Mouse (Mus musculus) layer of hippocampus, postnatal 10 days (tissue): Measurements from ENCODE around the gene Olfr582. TPM values are rescaled to one million over a fixed set of nuclear protein-coding genes. Genes with fewer than 3 reads are reported as not detected.

ENCODE experiments used
- DNase-seq, 2 experiments: peaks; one replicate each; pipeline ENCODE4 v3.0.0; 2021; ENCODE audit warnings: low spot score in 2 of 2
- long read RNA-seq: library from polyadenylated mRNA; stranded (forward); transcript quantifications from one replicate; pipeline ENCODE4 v2.0.0, GENCODE M21; 2023
- total RNA-seq, 2 experiments: library from RNA; stranded (reverse); gene quantifications; 2 replicates each; pipeline ENCODE4 v1.2.3; 2021

Olfr582 gene
- not detected for total RNA-seq
- long read RNA-seq, result 0 reads

- DNase-seq, result no peak
Measured at GRCm38 (mm10) chr7:103037724-103038123, at the start of gene Olfr582. TSS of gene Olfr582 (plus strand) at chr7:103038024.

- DNase-seq, result no peak
Measured at GRCm38 (mm10) chr7:102989224-102989623, 48.6 kb upstream of the Olfr582 start, which contains the start of gene Olfr578. TSS of gene Olfr578 (minus strand) at chr7:102989324.

GRCm38 (mm10) chr7:103051000-103051399 is 13.2 kb downstream of the Olfr582 start, which contains the start of gene Olfr583:
TSS of gene Olfr583 (plus strand) at chr7:103051300.
- no peak for DNase-seq

- DNase-seq, result no peak
Measured at GRCm38 (mm10) chr7:103081585-103081984, 43.8 kb downstream of the Olfr582 start, which contains the start of gene Olfr584. TSS of gene Olfr584 (plus strand) at chr7:103081885.

Other genes with a start within 250 kb of the Olfr582 start
- gene Olfr564, start 234.5 kb upstream of the Olfr582 start, total RNA-seq, result not detected
- gene Olfr566, start 179.3 kb upstream of the Olfr582 start, total RNA-seq, result not detected
- not detected for gene Olfr568, start 160.9 kb upstream of the Olfr582 start, total RNA-seq
- not detected for gene Olfr569, start 147.1 kb upstream of the Olfr582 start, total RNA-seq
- gene Olfr570, start 143.4 kb upstream of the Olfr582 start, total RNA-seq, result not detected
- not detected for gene Olfr571, start 120.5 kb upstream of the Olfr582 start, total RNA-seq
- not detected for gene Olfr572, start 113.6 kb upstream of the Olfr582 start, total RNA-seq
- not detected for gene Olfr573-ps1, start 95.4 kb upstream of the Olfr582 start, total RNA-seq
- gene Olfr574, start 89.6 kb upstream of the Olfr582 start, total RNA-seq, result not detected
- not detected for gene Olfr575, start 79.2 kb upstream of the Olfr582 start, total RNA-seq
- gene Olfr576, start 75.4 kb upstream of the Olfr582 start, total RNA-seq, result not detected
- gene Olfr577, start 62.1 kb upstream of the Olfr582 start, total RNA-seq, result not detected
- gene Olfr578, start 48.7 kb upstream of the Olfr582 start, total RNA-seq, result not detected
- gene Olfr583, start 13.3 kb downstream of the Olfr582 start, total RNA-seq, result not detected
- gene Olfr584, start 43.9 kb downstream of the Olfr582 start, total RNA-seq, result not detected
- not detected for gene Olfr585, start 59.7 kb downstream of the Olfr582 start, total RNA-seq
- gene Olfr586, start 87.6 kb downstream of the Olfr582 start, total RNA-seq, result not detected
- not detected for gene Olfr588-ps1, start 102.9 kb downstream of the Olfr582 start, total RNA-seq
- not detected for gene Olfr589, start 118.3 kb downstream of the Olfr582 start, total RNA-seq
- not detected for gene Olfr591, start 140.3 kb downstream of the Olfr582 start, total RNA-seq
- not detected for gene Olfr592, start 146.8 kb downstream of the Olfr582 start, total RNA-seq
- not detected for gene Olfr593, start 173.8 kb downstream of the Olfr582 start, total RNA-seq
- not detected for gene Olfr594, start 179.0 kb downstream of the Olfr582 start, total RNA-seq
- not detected for gene Usp17ld, start 214.5 kb downstream of the Olfr582 start, total RNA-seq